Mouse (Mus musculus): ENCODE measurements at regions not wholly inside any gene's neighbourhood (a gene's known extent, or its start where the extent isn't known, plus 50 kb on each side); places are given as distances from the start of the nearest gene placed in this dataset.

DNA sequence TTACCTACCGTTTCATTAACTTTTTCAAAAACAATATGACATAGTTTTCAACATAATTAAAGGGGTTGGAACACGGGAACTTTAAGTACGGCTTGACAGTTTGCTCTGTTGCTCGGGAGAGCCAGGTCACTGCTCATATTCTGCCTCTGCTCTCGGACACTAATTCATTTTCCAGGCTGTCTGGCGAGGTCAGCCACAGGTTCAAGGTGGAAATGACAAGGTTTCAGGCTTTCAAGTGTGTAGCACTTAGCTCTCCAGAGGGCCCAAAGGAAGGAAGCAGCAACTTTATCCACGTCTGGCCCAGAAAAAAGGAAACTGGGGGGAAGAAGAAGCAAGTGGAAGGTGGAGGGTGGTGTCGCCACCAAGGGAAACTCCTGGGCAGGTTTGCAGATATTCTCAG lies 94.0 kb upstream of the Prox1 start:
- TF ChIP-seq CTCF (IDR thresholded peaks at IDR 0.05; ENCODE audit: low read depth, low read length) (no peak), EP300 (IDR thresholded peaks at IDR 0.05; ENCODE audit: insufficient read depth, low read depth, low read length) (no peak)

Measured in ES-Bruce4 (cell line).